24 mouse cellular contexts compared by ENCODE assay signal in the genomic region with DNA sequence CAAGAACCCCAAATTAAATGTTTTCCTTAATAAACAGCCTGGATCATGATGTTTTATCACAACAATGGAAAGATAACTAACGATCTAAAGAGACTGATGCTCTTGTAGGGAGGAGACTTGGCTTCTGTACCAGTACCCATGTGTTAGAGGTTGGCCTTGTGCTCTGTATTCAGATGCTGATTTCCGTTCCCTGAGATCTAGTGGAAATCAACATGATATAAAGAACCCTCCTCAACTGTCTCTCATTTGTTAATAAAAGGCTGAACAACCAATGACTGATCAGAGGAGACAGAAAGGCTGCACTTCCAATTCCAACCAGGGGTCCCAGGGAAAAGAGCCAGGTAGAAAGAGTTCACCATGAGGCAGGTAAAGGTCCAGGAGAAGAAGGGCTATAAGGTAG. TPM values are rescaled to one million over a fixed set of nuclear protein-coding genes. Genes with fewer than 3 reads are reported as not detected.
DNase-seq lines count a peak whose midpoint lies in the region; ATAC-seq lines count a peak whose summit lies in the region.
"Had no signal": no experiment of that assay in that cellular context is flagged by ENCODE, and none has a peak within 500 bp of the region (broad histone marks: within the 10 kb centered on the region; RNA-seq: fewer than 3 reads in every experiment).

No protein-coding gene starts in this region.

- H3K4me2 ChIP-seq in kidney, embryonic 16.5 days (replicated peaks; ENCODE audit: low read depth, low read length): no peak overlapping the region
- H3K4me2 ChIP-seq: embryonic facial prominence, embryonic 12.5 days; forebrain, embryonic 13.5 days; forebrain, embryonic 15.5 days had no signal

- ATAC-seq in kidney, embryonic 16.5 days (ENCODE audit: low FRiP score, low TSS enrichment): no peak
- ATAC-seq: activated CD4-positive, CD25-positive, alpha-beta regulatory T cell, adult 4 months; CD4-positive, CD25-positive, alpha-beta regulatory T cell, adult 4 months; forebrain, embryonic 13.5 days; forebrain, embryonic 15.5 days; forebrain, postnatal 0 days; Patski had no signal

- no peaks in the 10 kb centered on the region for H3K9me3 ChIP-seq in kidney, embryonic 16.5 days (ENCODE audit: low read length)
- H3K9me3 ChIP-seq: embryonic facial prominence, embryonic 10.5 days; embryonic facial prominence, embryonic 12.5 days; forebrain, embryonic 13.5 days; forebrain, embryonic 15.5 days; G1E had no signal

- intact Hi-C loops in heart, postnatal 10 days (cut with DNase I): no loop called here

- H3K9ac ChIP-seq in kidney, embryonic 16.5 days (replicated peaks; ENCODE audit: low read length): no peak overlapping the region
- H3K9ac ChIP-seq: embryonic facial prominence, embryonic 12.5 days; forebrain, embryonic 13.5 days; forebrain, embryonic 15.5 days; forebrain, postnatal 0 days had no signal

- no peaks in the 10 kb centered on the region for H3K27me3 ChIP-seq in kidney, embryonic 16.5 days (ENCODE audit: insufficient read depth, low read length)
- H3K27me3 ChIP-seq: CH12.LX; embryonic facial prominence, embryonic 12.5 days; forebrain, embryonic 13.5 days; forebrain, embryonic 15.5 days; Patski had no signal

- no peak overlapping the region for H3K4me3 ChIP-seq in kidney, embryonic 16.5 days (ENCODE audit: low read length)
- H3K4me3 ChIP-seq: embryonic facial prominence, embryonic 10.5 days; embryonic facial prominence, embryonic 12.5 days; forebrain, embryonic 13.5 days; forebrain, embryonic 15.5 days had no signal

- H3K4me1 ChIP-seq in kidney, embryonic 16.5 days (ENCODE audit: insufficient read depth, low read length): no peaks in the 10 kb centered on the region
- H3K4me1 ChIP-seq: embryonic facial prominence, embryonic 10.5 days; embryonic facial prominence, embryonic 12.5 days; forebrain, embryonic 13.5 days; forebrain, embryonic 15.5 days had no signal

- peak; percentile 21 for DNase-seq in heart, adult 11 months
- no peak for DNase-seq in heart, postnatal 10 days
- peak; percentile 80 for DNase-seq in R1 (ENCODE audit: low read depth, low spot score)
- no peak for DNase-seq in neural tube, embryonic 10.5 days (ENCODE audit: extremely low spot score, low spot score)
- DNase-seq: adrenal gland, adult 8-10 months; adrenal gland, postnatal 14 days; adrenal gland, postnatal 36 days; B cell, adult 2 months; cerebellum, adult 11-12 months; cerebellum, adult 2 months; cerebellum, adult 9-10 months; cerebellum, postnatal 10 days; cerebellum, postnatal 25 days; forebrain, postnatal 0 days had no signal

- H3K36me3 ChIP-seq in kidney, embryonic 16.5 days (ENCODE audit: insufficient read depth, low read length): peaks cover 48% of the 10 kb centered on the region

- WGBS in kidney, embryonic 16.5 days: 92% methylated on average over 2 of the region's 2 CpGs

- no peak overlapping the region for H3K27ac ChIP-seq in kidney, embryonic 16.5 days (ENCODE audit: low read length)
- H3K27ac ChIP-seq: embryonic facial prominence, embryonic 10.5 days; embryonic facial prominence, embryonic 12.5 days; forebrain, embryonic 13.5 days; forebrain, embryonic 15.5 days had no signal

RNA-seq across cellular contexts. Expression of a gene that starts 21.4 kb away (rescaled TPM):
- 10 to 100 TPM in 1 of 2 experiments, 1 to 10 TPM in 1; 5.9 to 10.7 TPM for total RNA-seq in heart, postnatal 10 days (2021)
- 52.2 and 56.8 TPM in 2 replicates for polyA plus RNA-seq in kidney, embryonic 16.5 days (2015; fragmentation: Nextera tagmentation; extraction: Ambion mirVana)

RNA-seq across cellular contexts. Expression of a gene that starts 35.0 kb away (rescaled TPM):
- 100 to 1,000 TPM; 105 to 107 TPM for total RNA-seq in heart, postnatal 10 days (2021)
- 120 and 124 TPM in 2 replicates for polyA plus RNA-seq in kidney, embryonic 16.5 days (2015; fragmentation: Nextera tagmentation; extraction: Ambion mirVana)

RNA-seq across cellular contexts. Expression of a gene that starts 35.1 kb away (rescaled TPM):
- total RNA-seq in heart, postnatal 10 days (2021): 10 to 100 TPM; 20.2 to 22.3 TPM
- 7.4 and 9.4 TPM in 2 replicates for polyA plus RNA-seq in kidney, embryonic 16.5 days (2015; fragmentation: Nextera tagmentation; extraction: Ambion mirVana)

RNA-seq across cellular contexts. Expression of a gene that starts 56.3 kb away (rescaled TPM):
- total RNA-seq in heart, postnatal 10 days (2021): 1 to 10 TPM; 2.2 to 2.4 TPM
- 1.5 and 1.7 TPM in 2 replicates for polyA plus RNA-seq in kidney, embryonic 16.5 days (2015; fragmentation: Nextera tagmentation; extraction: Ambion mirVana)

Comparison
In these comparisons a context has a peak if more than half of its experiments do, and no peak if none do; other contexts are left out.
1. DNase-seq: peak in heart, adult 11 months (single experiment) and R1 (single experiment); none in heart, postnatal 10 days (0 of 2) and neural tube, embryonic 10.5 days (single experiment).